Mouse (Mus musculus) embryonic fibroblast, embryonic 13.5 days (primary cell): ENCODE measurements around the gene Popdc2. TPM values are rescaled to one million over a fixed set of nuclear protein-coding genes. Genes with fewer than 3 reads are reported as not detected.

Source experiments
- H3K27ac ChIP-seq: 2 replicates; pipeline ENCODE4 v1.5.1; 2012; ENCODE audit warnings: low read length, control low read depth, inconsistent platforms; ENCODE audit not compliant: insufficient read depth
- H3K4me1 ChIP-seq: 2 replicates; pipeline ENCODE4 v1.6.1; 2011; ENCODE audit warnings: low read length; ENCODE audit not compliant: control insufficient read depth, insufficient read depth
- H3K4me3 ChIP-seq: 2 replicates; pipeline ENCODE4 v1.5.1; 2011; ENCODE audit warnings: mild to moderate bottlenecking, control low read depth, low read length; ENCODE audit not compliant: insufficient read depth
- CTCF ChIP-seq: IDR thresholded peaks from 2 replicates; pipeline ENCODE4 v1.5.1; 2011; ENCODE audit warnings: mild to moderate bottlenecking, control low read depth, low read length, moderate library complexity, borderline replicate concordance; ENCODE audit not compliant: insufficient read depth
- POLR2A ChIP-seq: IDR thresholded peaks from 2 replicates; pipeline ENCODE4 v1.6.1; 2011; ENCODE audit warnings: low read depth, mild to moderate bottlenecking, control low read depth, low read length, moderate library complexity
- polyA plus RNA-seq: library from polyadenylated mRNA; stranded (reverse); fragments of >200 nt; gene quantifications from 2 replicates; pipeline ENCODE4 v1.2.4, GENCODE M21; 2011; ENCODE audit warnings: low read depth; ENCODE audit not compliant: missing spikeins, insufficient read length

Gene Popdc2
- polyA plus RNA-seq, 1 experiment: 1.0 TPM

- Histone ChIP-seq H3K4me3 (no peak overlapping the region), H3K4me1 (no peaks in the 10 kb centered on the region; the same call in 1 of the 2 replicates), H3K27ac (no peak overlapping the region)
- TF ChIP-seq CTCF (no peak), POLR2A (no peak)
Observed at GRCm38 (mm10) chr16:38414953-38415352, 52.9 kb downstream of the Popdc2 start.

- Histone ChIP-seq H3K4me1 (peaks cover 5% of the 10 kb centered on the region), H3K4me3 (no peak overlapping the region), H3K27ac (no peak overlapping the region)
- TF ChIP-seq POLR2A (no peak), CTCF (no peak)
Observed at GRCm38 (mm10) chr16:38425374-38425773, 63.4 kb downstream of the Popdc2 start.

GRCm38 (mm10) chr16:38425799-38426198, 63.8 kb downstream of the Popdc2 start:
- Histone ChIP-seq H3K27ac (no peak overlapping the region), H3K4me1 (peaks cover 5% of the 10 kb centered on the region), H3K4me3 (no peak overlapping the region)
- TF ChIP-seq POLR2A (no peak), CTCF (no peak)

Other genes with a start within 250 kb of the Popdc2 start
- not detected in 2 replicates for gene Nr1i2, start 67.4 kb upstream of the Popdc2 start, polyA plus RNA-seq
- gene Maats1, start 20.1 kb upstream of the Popdc2 start, polyA plus RNA-seq: not detected in 2 replicates
- gene Cox17, start 15.2 kb upstream of the Popdc2 start, polyA plus RNA-seq: 93.2 and 102 TPM in 2 replicates
- 1.4 TPM in 1 of 2 replicates, not detected in the other for gene Gm21987, start 15.2 kb upstream of the Popdc2 start, polyA plus RNA-seq
- gene Pla1a, start 70.9 kb downstream of the Popdc2 start, polyA plus RNA-seq: 1.2 and 2.2 TPM in 2 replicates
- gene Adprh, start 90.5 kb downstream of the Popdc2 start, polyA plus RNA-seq: 53.9 and 66.6 TPM in 2 replicates
- gene Cd80, start 93.4 kb downstream of the Popdc2 start, polyA plus RNA-seq: 22.9 and 62.4 TPM in 2 replicates
- gene Timmdc1, start 160.5 kb downstream of the Popdc2 start, polyA plus RNA-seq: 29.0 and 38.0 TPM in 2 replicates
- 64.5 and 67.0 TPM in 2 replicates for gene Poglut1, start 188.0 kb downstream of the Popdc2 start, polyA plus RNA-seq
- 127 and 143 TPM in 2 replicates for gene Tmem39a, start 196.5 kb downstream of the Popdc2 start, polyA plus RNA-seq